Mouse (Mus musculus): ENCODE results near the gene St8sia1. TPM values are rescaled to one million over a fixed set of nuclear protein-coding genes. Genes with fewer than 3 reads are reported as not detected.

The St8sia1 gene
- polyA plus RNA-seq, 1 experiment from 2014 or later = 1.1 TPM

- ATAC-seq (ENCODE audit: insufficient number of reproducible peaks, insufficient read depth, low FRiP score, low read depth) = no peak
- Histone ChIP-seq H3K4me3 (ENCODE audit: control insufficient read depth in 1 of 2, insufficient read depth in 1 of 2, low read depth in 1 of 2, low read length in 2 of 2) (no peak overlapping the region), H3K9ac (ENCODE audit: low read length) (no peak overlapping the region), H3K36me3 (ENCODE audit: control insufficient read depth, insufficient read depth, low read length) (no peaks in the 10 kb centered on the region), H3K27me3 (ENCODE audit: control insufficient read depth, insufficient read depth, low read length) (no peaks in the 10 kb centered on the region), H3K4me1 (ENCODE audit: control insufficient read depth in 2 of 2, insufficient read depth in 2 of 2, low read length in 2 of 2) (peaks cover 0 to 2% of the 10 kb centered on the region in 2 experiments; a peak in 1 of 4 replicates), H3K9me3 (ENCODE audit: control insufficient read depth, low read length) (no peaks in the 10 kb centered on the region), H3K27ac (replicated peaks in 1 of 2; ENCODE audit: control insufficient read depth in 1 of 2, insufficient read depth in 1 of 2, low read depth in 2 of 2, low read length in 2 of 2) (no peak overlapping the region), H3K4me2 (ENCODE audit: low read length) (no peak overlapping the region)
- WGBS = 76% methylated on average over 11 of the region's 11 CpGs
Measured at GRCm38 (mm10) chr6:142941596-142942381, 22.5 kb downstream of the St8sia1 start.

- H3K4me3 ChIP-seq (ENCODE audit: control insufficient read depth in 1 of 2, insufficient read depth in 1 of 2, low read depth in 1 of 2, low read length in 2 of 2) = no peak overlapping the region
Measured at GRCm38 (mm10) chr6:142941078-142941477, 23.2 kb downstream of the St8sia1 start.

GRCm38 (mm10) chr6:142938549-142939345 lies 25.5 kb downstream of the St8sia1 start:
- no peak for ATAC-seq (ENCODE audit: insufficient number of reproducible peaks, insufficient read depth, low FRiP score, low read depth)
- no peak overlapping the region for H3K4me2 ChIP-seq (ENCODE audit: low read length)
- H3K9ac ChIP-seq (ENCODE audit: low read length) = no peak overlapping the region
- no peaks in the 10 kb centered on the region for H3K36me3 ChIP-seq (ENCODE audit: control insufficient read depth, insufficient read depth, low read length)
- H3K27me3 ChIP-seq (ENCODE audit: control insufficient read depth, insufficient read depth, low read length) = no peaks in the 10 kb centered on the region
- no peak overlapping the region for H3K4me3 ChIP-seq (ENCODE audit: control insufficient read depth in 1 of 2, insufficient read depth in 1 of 2, low read depth in 1 of 2, low read length in 2 of 2)
- no peaks in the 10 kb centered on the region for H3K9me3 ChIP-seq (ENCODE audit: control insufficient read depth, low read length)
- H3K27ac ChIP-seq (replicated peaks in 1 of 2; ENCODE audit: control insufficient read depth in 1 of 2, insufficient read depth in 1 of 2, low read depth in 2 of 2, low read length in 2 of 2) = no peak overlapping the region
- WGBS = 57% methylated on average over 9 of the region's 9 CpGs
- H3K4me1 ChIP-seq (ENCODE audit: control insufficient read depth in 2 of 2, insufficient read depth in 2 of 2, low read length in 2 of 2) = peaks cover 0 to 2% of the 10 kb centered on the region in 2 experiments; a peak in 1 of 4 replicates

More at GRCm38 (mm10) chr6:142941078-142941477, 23.2 kb downstream of the St8sia1 start:
- H3K9me3 ChIP-seq (ENCODE audit: control insufficient read depth, low read length) = no peaks in the 10 kb centered on the region
- H3K9ac ChIP-seq (ENCODE audit: low read length) = no peak overlapping the region
- H3K4me2 ChIP-seq (ENCODE audit: low read length) = no peak overlapping the region
- H3K27me3 ChIP-seq (ENCODE audit: control insufficient read depth, insufficient read depth, low read length) = no peaks in the 10 kb centered on the region
- H3K27ac ChIP-seq (replicated peaks in 1 of 2; ENCODE audit: control insufficient read depth in 1 of 2, insufficient read depth in 1 of 2, low read depth in 2 of 2, low read length in 2 of 2) = no peak overlapping the region
- H3K4me1 ChIP-seq (ENCODE audit: control insufficient read depth in 2 of 2, insufficient read depth in 2 of 2, low read length in 2 of 2) = peaks cover 0 to 2% of the 10 kb centered on the region in 2 experiments; a peak in 1 of 4 replicates
- 84% methylated on average over 8 of the region's 8 CpGs for WGBS
- H3K36me3 ChIP-seq (ENCODE audit: control insufficient read depth, insufficient read depth, low read length) = no peaks in the 10 kb centered on the region
- ATAC-seq (ENCODE audit: insufficient number of reproducible peaks, insufficient read depth, low FRiP score, low read depth) = no peak

GRCm38 (mm10) chr6:142938074-142938473 lies 26.2 kb downstream of the St8sia1 start:
- Histone ChIP-seq H3K4me2 (ENCODE audit: low read length) (no peak overlapping the region), H3K9me3 (ENCODE audit: control insufficient read depth, low read length) (no peaks in the 10 kb centered on the region), H3K9ac (ENCODE audit: low read length) (no peak overlapping the region), H3K27me3 (ENCODE audit: control insufficient read depth, insufficient read depth, low read length) (no peaks in the 10 kb centered on the region), H3K4me3 (ENCODE audit: control insufficient read depth in 1 of 2, insufficient read depth in 1 of 2, low read depth in 1 of 2, low read length in 2 of 2) (no peak overlapping the region), H3K4me1 (ENCODE audit: control insufficient read depth in 2 of 2, insufficient read depth in 2 of 2, low read length in 2 of 2) (peaks cover 0 to 2% of the 10 kb centered on the region in 2 experiments; a peak in 1 of 4 replicates), H3K27ac (replicated peaks in 1 of 2; ENCODE audit: control insufficient read depth in 1 of 2, insufficient read depth in 1 of 2, low read depth in 2 of 2, low read length in 2 of 2) (no peak overlapping the region), H3K36me3 (ENCODE audit: control insufficient read depth, insufficient read depth, low read length) (no peaks in the 10 kb centered on the region)
- ATAC-seq (ENCODE audit: insufficient number of reproducible peaks, insufficient read depth, low FRiP score, low read depth) = no peak

- Histone ChIP-seq H3K9ac (ENCODE audit: low read length) (no peak overlapping the region), H3K4me2 (ENCODE audit: low read length) (no peak overlapping the region), H3K27ac (replicated peaks in 1 of 2; ENCODE audit: control insufficient read depth in 1 of 2, insufficient read depth in 1 of 2, low read depth in 2 of 2, low read length in 2 of 2) (peak overlapping the region; percentile 58 to 69; a peak in 3 of 4 replicates), H3K4me3 (ENCODE audit: control insufficient read depth in 1 of 2, insufficient read depth in 1 of 2, low read depth in 1 of 2, low read length in 2 of 2) (no peak overlapping the region), H3K9me3 (ENCODE audit: control insufficient read depth, low read length) (no peaks in the 10 kb centered on the region), H3K36me3 (ENCODE audit: control insufficient read depth, insufficient read depth, low read length) (no peaks in the 10 kb centered on the region), H3K27me3 (ENCODE audit: control insufficient read depth, insufficient read depth, low read length) (no peaks in the 10 kb centered on the region), H3K4me1 (ENCODE audit: control insufficient read depth in 2 of 2, insufficient read depth in 2 of 2, low read length in 2 of 2) (0 out of 4 replicates have a peak, but pooled peaks cover 0 to 2% of the 10 kb centered on the region in 2 experiments)
- no peak for ATAC-seq (ENCODE audit: insufficient number of reproducible peaks, insufficient read depth, low FRiP score, low read depth)
- WGBS = 55% methylated on average over 6 of the region's 6 CpGs
Measured at GRCm38 (mm10) chr6:142932582-142932981, 31.7 kb downstream of the St8sia1 start.

- peak; percentile 76 for ATAC-seq (ENCODE audit: insufficient number of reproducible peaks, insufficient read depth, low FRiP score, low read depth)
- H3K27ac ChIP-seq (replicated peaks in 1 of 2; ENCODE audit: control insufficient read depth in 1 of 2, insufficient read depth in 1 of 2, low read depth in 2 of 2, low read length in 2 of 2) = peak overlapping the region; percentile 69 to 82
- H3K9ac ChIP-seq (ENCODE audit: low read length) = no peak overlapping the region
- H3K27me3 ChIP-seq (ENCODE audit: control insufficient read depth, insufficient read depth, low read length) = no peaks in the 10 kb centered on the region
- 0 out of 4 replicates have a peak, but pooled peaks cover 0 to 2% of the 10 kb centered on the region in 2 experiments for H3K4me1 ChIP-seq (ENCODE audit: control insufficient read depth in 2 of 2, insufficient read depth in 2 of 2, low read length in 2 of 2)
- 40% methylated on average over 9 of the region's 9 CpGs for WGBS
- H3K36me3 ChIP-seq (ENCODE audit: control insufficient read depth, insufficient read depth, low read length) = no peaks in the 10 kb centered on the region
- H3K9me3 ChIP-seq (ENCODE audit: control insufficient read depth, low read length) = no peaks in the 10 kb centered on the region
- H3K4me2 ChIP-seq (ENCODE audit: low read length) = no peak overlapping the region
- H3K4me3 ChIP-seq (ENCODE audit: control insufficient read depth in 1 of 2, insufficient read depth in 1 of 2, low read depth in 1 of 2, low read length in 2 of 2) = no peak overlapping the region
Measured at GRCm38 (mm10) chr6:142932144-142932543, 32.1 kb downstream of the St8sia1 start.

DNA sequence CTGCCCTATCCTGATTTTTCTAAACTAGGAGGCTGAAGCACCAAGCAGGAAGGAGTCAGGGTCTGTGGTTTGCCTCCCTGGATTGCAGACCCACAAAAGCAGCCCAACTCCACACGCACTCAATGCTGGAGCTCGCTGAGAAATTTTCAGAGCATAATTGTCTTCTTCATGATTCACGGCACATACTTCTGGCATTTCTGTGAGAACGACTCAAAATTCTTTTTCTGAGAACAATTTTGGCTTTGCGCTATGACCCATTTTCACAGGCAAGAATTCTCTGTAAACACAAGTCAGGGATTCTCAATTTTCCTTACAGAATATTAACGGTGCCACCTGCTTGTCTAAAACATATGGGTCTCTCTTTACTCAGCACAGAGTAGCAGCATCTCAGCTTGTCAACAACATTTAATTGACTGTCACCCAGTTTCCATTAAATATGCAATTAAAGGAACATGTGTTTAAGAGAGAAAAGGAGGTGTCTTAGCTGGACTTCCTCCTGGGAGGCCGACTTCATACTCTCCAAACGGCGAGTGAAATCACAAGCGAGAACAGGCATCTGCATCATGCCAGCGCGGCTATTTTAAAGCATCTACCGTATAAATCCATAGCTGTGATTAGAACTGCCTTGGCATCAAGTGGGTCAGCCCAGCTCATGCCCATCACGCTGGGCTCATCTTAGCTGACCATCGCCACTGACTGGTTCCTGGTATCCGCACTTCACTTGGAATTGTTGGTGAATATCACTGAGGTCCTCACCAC lies 35.5 kb downstream of the St8sia1 start:
- Histone ChIP-seq H3K9ac (ENCODE audit: low read length) (no peak overlapping the region), H3K4me1 (ENCODE audit: control insufficient read depth in 2 of 2, insufficient read depth in 2 of 2, low read length in 2 of 2) (0 out of 4 replicates have a peak, but pooled peaks cover 0 to 2% of the 10 kb centered on the region in 2 experiments), H3K4me2 (ENCODE audit: low read length) (no peak overlapping the region), H3K9me3 (ENCODE audit: control insufficient read depth, low read length) (no peaks in the 10 kb centered on the region), H3K36me3 (ENCODE audit: control insufficient read depth, insufficient read depth, low read length) (no peaks in the 10 kb centered on the region), H3K4me3 (ENCODE audit: control insufficient read depth in 1 of 2, insufficient read depth in 1 of 2, low read depth in 1 of 2, low read length in 2 of 2) (no peak overlapping the region), H3K27ac (replicated peaks in 1 of 2; ENCODE audit: control insufficient read depth in 1 of 2, insufficient read depth in 1 of 2, low read depth in 2 of 2, low read length in 2 of 2) (no peak overlapping the region), H3K27me3 (ENCODE audit: control insufficient read depth, insufficient read depth, low read length) (no peaks in the 10 kb centered on the region)
- no peak for ATAC-seq (ENCODE audit: insufficient number of reproducible peaks, insufficient read depth, low FRiP score, low read depth)
- WGBS = 87% methylated on average over 16 of the region's 16 CpGs
